Mouse (Mus musculus) hindbrain, embryonic 14.5 days (tissue): ENCODE measurements around the gene Cabp1. TPM values are rescaled to one million over a fixed set of nuclear protein-coding genes. Genes with fewer than 3 reads are reported as not detected.
"Not testable (repeated sequence)": the region's sequence is repeated elsewhere in the genome, so short reads cannot be mapped to it uniquely, and the experiment has no call there.

ENCODE experiments used
- ATAC-seq: fragments of 200-750 bp; cut with Nextera tagmentation; 2 replicates; pipeline ENCODE4 v1.8.0; 2017; ENCODE audit warnings: moderate number of reproducible peaks, mild to moderate bottlenecking, moderate TSS enrichment, moderate library complexity; ENCODE audit not compliant: low FRiP score
- DNase-seq: peaks from one replicate; pipeline ENCODE4 v3.0.0-alpha.2; 2015; ENCODE audit warnings: low spot score
- H3K27ac ChIP-seq: fragments of 300-500 bp; sonication (generic); 2 replicates; pipeline ENCODE4 v1.5.1; 2014; ENCODE audit warnings: mild to moderate bottlenecking, moderate library complexity
- H3K27me3 ChIP-seq: fragments of 300-500 bp; sonication (generic); 2 replicates; pipeline ENCODE4 v1.6.1; 2014; ENCODE audit warnings: mild to moderate bottlenecking, low read length, mixed read lengths; ENCODE audit not compliant: control insufficient read depth, insufficient read depth
- H3K36me3 ChIP-seq: fragments of 300-500 bp; sonication (generic); replicated peaks from 2 replicates; pipeline ENCODE4 v1.6.1; 2014; ENCODE audit not compliant: control insufficient read depth, insufficient read depth
- H3K4me1 ChIP-seq: fragments of 300-500 bp; sonication (generic); replicated peaks from 2 replicates; pipeline ENCODE4 v1.6.1; 2014; ENCODE audit warnings: antibody characterized with exemption, low read length, mixed read lengths; ENCODE audit not compliant: control insufficient read depth, insufficient read depth
- H3K4me2 ChIP-seq: fragments of 300-500 bp; sonication (generic); replicated peaks from 2 replicates; pipeline ENCODE4 v1.6.1; 2014; ENCODE audit warnings: mild to moderate bottlenecking, moderate library complexity
- H3K4me3 ChIP-seq: fragments of 300-500 bp; sonication (generic); replicated peaks from 2 replicates; pipeline ENCODE4 v1.5.1; 2014; ENCODE audit warnings: mild to moderate bottlenecking, low read length
- H3K9ac ChIP-seq: fragments of 300-500 bp; sonication (generic); 2 replicates; pipeline ENCODE4 v1.6.1; 2014
- H3K9me3 ChIP-seq: fragments of 300-500 bp; sonication (generic); 2 replicates; pipeline ENCODE4 v1.6.1; 2016; ENCODE audit warnings: low read length; ENCODE audit not compliant: control insufficient read depth
- WGBS: fragments of 180-500 bp; shearing (Covaris S2); extraction: QIAGEN DNeasy Blood & Tissue Kit; methylation state at CpG from one replicate; pipeline ENCODE4 v1.1.7; 2014; 5-methylcytosine and 5-hydroxymethylcytosine counted together
- polyA plus RNA-seq: library from polyadenylated mRNA; unstranded; fragments of >200 nt; fragmentation: Nextera tagmentation; extraction: Ambion mirVana; gene quantifications from 2 replicates; pipeline ENCODE4 v1.2.1, GENCODE M21; 2014

The Cabp1 gene
- polyA plus RNA-seq, 1 experiment from 2014 or later: 22.8 TPM

- H3K4me2 ChIP-seq: no peak overlapping the region
- no peaks in the 10 kb centered on the region for H3K4me1 ChIP-seq
- H3K36me3 ChIP-seq: no peaks in the 10 kb centered on the region
- H3K27me3 ChIP-seq: no peaks in the 10 kb centered on the region
- H3K27ac ChIP-seq: no peak overlapping the region
- 76% methylated on average over 6 of the region's 6 CpGs for WGBS
- DNase-seq: no peak
- ATAC-seq: no peak
- H3K9me3 ChIP-seq: no peaks in the 10 kb centered on the region
- no peak overlapping the region for H3K4me3 ChIP-seq
- H3K9ac ChIP-seq: no peak overlapping the region
Measured at GRCm38 (mm10) chr5:115167396-115167795, 26.8 kb downstream of the Cabp1 start.

GRCm38 (mm10) chr5:115166815-115167194 lies 27.4 kb downstream of the Cabp1 start:
- Histone ChIP-seq H3K27me3 (no peaks in the 10 kb centered on the region), H3K9ac (no peak overlapping the region), H3K27ac (no peak overlapping the region), H3K4me2 (no peak overlapping the region), H3K36me3 (no peaks in the 10 kb centered on the region), H3K4me3 (no peak overlapping the region), H3K4me1 (no peaks in the 10 kb centered on the region), H3K9me3 (no peaks in the 10 kb centered on the region)
- WGBS: 83% methylated on average over 7 of the region's 7 CpGs
- ATAC-seq (no peak), DNase-seq (no peak)

GRCm38 (mm10) chr5:115165895-115166814 lies 28.0 kb downstream of the Cabp1 start:
- DNase-seq (peak; percentile 50), ATAC-seq (no peak)
- Histone ChIP-seq H3K9ac (no peak overlapping the region), H3K27me3 (no peaks in the 10 kb centered on the region), H3K4me3 (no peak overlapping the region), H3K4me2 (no peak overlapping the region), H3K9me3 (no peaks in the 10 kb centered on the region), H3K27ac (peak overlapping the region; percentile 38; the same call in 1 of the 2 replicates), H3K4me1 (no peaks in the 10 kb centered on the region), H3K36me3 (no peaks in the 10 kb centered on the region)
- 51% methylated on average over 11 of the region's 11 CpGs for WGBS

- ATAC-seq: no peak
- no peaks in the 10 kb centered on the region for H3K9me3 ChIP-seq
- DNase-seq: no peak
Measured at GRCm38 (mm10) chr5:115165351-115165750, 28.8 kb downstream of the Cabp1 start.

GRCm38 (mm10) chr5:115164446-115164845 lies 29.7 kb downstream of the Cabp1 start:
- not testable (repeated sequence) for H3K36me3 ChIP-seq, DNase-seq, H3K4me1 ChIP-seq, H3K9ac ChIP-seq, H3K27me3 ChIP-seq, H3K27ac ChIP-seq, H3K4me3 ChIP-seq, ATAC-seq, H3K4me2 ChIP-seq, H3K9me3 ChIP-seq
- 86% methylated on average over 4 of the region's 4 CpGs for WGBS

More at GRCm38 (mm10) chr5:115165351-115165750, 28.8 kb downstream of the Cabp1 start:
- H3K27ac ChIP-seq: no peak overlapping the region
- no peaks in the 10 kb centered on the region for H3K36me3 ChIP-seq
- no peak overlapping the region for H3K4me2 ChIP-seq
- 60% methylated on average over 9 of the region's 9 CpGs for WGBS
- H3K9ac ChIP-seq: no peak overlapping the region
- H3K4me3 ChIP-seq: no peak overlapping the region
- H3K27me3 ChIP-seq: no peaks in the 10 kb centered on the region
- no peaks in the 10 kb centered on the region for H3K4me1 ChIP-seq

GRCm38 (mm10) chr5:115163563-115163962 lies 30.6 kb downstream of the Cabp1 start:
- Histone ChIP-seq H3K27ac (no peak overlapping the region), H3K4me1 (0 out of 2 replicates have a peak, but pooled peaks cover 8% of the 10 kb centered on the region), H3K4me3 (no peak overlapping the region), H3K4me2 (no peak overlapping the region), H3K36me3 (no peaks in the 10 kb centered on the region), H3K27me3 (no peaks in the 10 kb centered on the region), H3K9ac (no peak overlapping the region), H3K9me3 (no peaks in the 10 kb centered on the region)
- no peak for ATAC-seq
- no peak for DNase-seq
- 40% methylated on average over 8 of the region's 8 CpGs for WGBS

GRCm38 (mm10) chr5:115161940-115162279 lies 32.3 kb downstream of the Cabp1 start:
- DNase-seq: not testable (repeated sequence)

GRCm38 (mm10) chr5:115161064-115161939 lies 32.9 kb downstream of the Cabp1 start:
- no peak overlapping the region for H3K4me2 ChIP-seq
- no peak for ATAC-seq
- peaks cover 17% of the 10 kb centered on the region for H3K4me1 ChIP-seq
- no peak overlapping the region for H3K27ac ChIP-seq
- H3K4me3 ChIP-seq: no peak overlapping the region
- H3K27me3 ChIP-seq: no peaks in the 10 kb centered on the region
- no peaks in the 10 kb centered on the region for H3K9me3 ChIP-seq
- no peak for DNase-seq
- no peak overlapping the region for H3K9ac ChIP-seq
- H3K36me3 ChIP-seq: no peaks in the 10 kb centered on the region
- 66% methylated on average over 13 of the region's 13 CpGs for WGBS

More at GRCm38 (mm10) chr5:115161940-115162279, 32.3 kb downstream of the Cabp1 start:
- not testable (repeated sequence) for ATAC-seq, H3K9me3 ChIP-seq, H3K36me3 ChIP-seq, H3K27me3 ChIP-seq, H3K27ac ChIP-seq, H3K4me2 ChIP-seq, H3K4me3 ChIP-seq, H3K9ac ChIP-seq
- WGBS: no CpG with 5 or more reads among the region's 1 CpGs
- H3K4me1 ChIP-seq: peaks cover 11% of the 10 kb centered on the region

- H3K27ac ChIP-seq: no peak overlapping the region
- peaks cover 23% of the 10 kb centered on the region for H3K4me1 ChIP-seq
- no peak for ATAC-seq
- no peak overlapping the region for H3K9ac ChIP-seq
- H3K4me3 ChIP-seq: no peak overlapping the region
- DNase-seq: no peak
- no peaks in the 10 kb centered on the region for H3K27me3 ChIP-seq
- no peaks in the 10 kb centered on the region for H3K36me3 ChIP-seq
- H3K9me3 ChIP-seq: no peaks in the 10 kb centered on the region
- 74% methylated on average over 6 of the region's 6 CpGs for WGBS
- no peak overlapping the region for H3K4me2 ChIP-seq
Measured at GRCm38 (mm10) chr5:115160655-115161054, 33.5 kb downstream of the Cabp1 start.
